Mouse (Mus musculus) embryonic fibroblast, embryonic 13.5 days (primary cell): ENCODE data around the gene Hist1h1c.
A peak's percentile ranks its signal among the peaks of the same experiment; 100 is the strongest.

ENCODE experiments used
- CTCF ChIP-seq: IDR thresholded peaks from 2 replicates; pipeline ENCODE4 v1.5.1; 2011; ENCODE audit warnings: mild to moderate bottlenecking, control low read depth, low read length, moderate library complexity, borderline replicate concordance; ENCODE audit not compliant: insufficient read depth
- POLR2A ChIP-seq: IDR thresholded peaks from 2 replicates; pipeline ENCODE4 v1.6.1; 2011; ENCODE audit warnings: low read depth, mild to moderate bottlenecking, control low read depth, low read length, moderate library complexity

GRCm38 (mm10) chr13:23698300-23698693 lies 40.3 kb upstream of the Hist1h1c start, which contains the start of gene Hist1h4c:
- TF ChIP-seq CTCF = no peak
- peak; percentile 100 for TF ChIP-seq POLR2A
